Mouse (Mus musculus): Measurements from ENCODE around the gene Atxn1. TPM values are rescaled to one million over a fixed set of nuclear protein-coding genes. Genes with fewer than 3 reads are reported as not detected.
A peak's percentile ranks its signal among the peaks of the same experiment; 100 is the strongest.

Atxn1 gene
- total and polyA plus RNA-seq, 3 experiments, result 7.5 to 30.1 (median 27.3) TPM

DNA sequence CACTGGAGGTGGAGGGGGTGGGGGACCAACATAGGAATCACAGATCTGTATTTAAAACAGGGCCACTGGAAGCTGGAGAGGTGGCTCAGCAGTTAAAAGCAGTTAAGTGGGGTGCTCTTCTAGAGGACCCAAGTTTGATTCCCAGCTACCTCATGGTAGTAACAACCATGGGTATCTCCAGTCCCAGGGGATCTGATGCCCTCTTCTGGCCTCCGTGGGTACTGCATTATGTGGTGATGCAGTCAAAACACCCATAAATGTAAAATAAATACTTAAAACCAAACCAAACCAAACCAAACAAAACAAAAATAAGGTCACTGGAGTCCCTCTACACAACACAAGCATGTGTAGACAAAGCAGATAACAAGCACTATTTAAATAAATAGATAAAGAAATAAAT lies 32.9 kb downstream of the Atxn1 start:
- DNase-seq, result no peak
- Histone ChIP-seq H3K4me3 (no peak overlapping the region), H3K36me3 (ENCODE audit: control insufficient read depth, insufficient read depth, low read length) (peaks cover 12% of the 10 kb centered on the region; the same call in 1 of the 2 replicates), H3K79me2 (replicated peaks; ENCODE audit: control insufficient read depth, insufficient read depth, low read length) (peaks cover 2% of the 10 kb centered on the region), H3K4me1 (ENCODE audit: control insufficient read depth, insufficient read depth, low read length) (peaks cover 3% of the 10 kb centered on the region), H3K27ac (no peak overlapping the region), H3K27me3 (ENCODE audit: control insufficient read depth, insufficient read depth, low read length) (no peaks in the 10 kb centered on the region), H3K9ac (ENCODE audit: low read depth, low read length) (no peak overlapping the region)
- TF ChIP-seq CTCF (IDR thresholded peaks at IDR 0.05) (peak; percentile 69), EP300 (IDR thresholded peaks at IDR 0.05; ENCODE audit: insufficient read depth, low read depth, low read length) (no peak)
- intact Hi-C loops (cut with DNase I), result no loop called here
- 77% methylated on average over 1 of the region's 1 CpGs for WGBS

DNA sequence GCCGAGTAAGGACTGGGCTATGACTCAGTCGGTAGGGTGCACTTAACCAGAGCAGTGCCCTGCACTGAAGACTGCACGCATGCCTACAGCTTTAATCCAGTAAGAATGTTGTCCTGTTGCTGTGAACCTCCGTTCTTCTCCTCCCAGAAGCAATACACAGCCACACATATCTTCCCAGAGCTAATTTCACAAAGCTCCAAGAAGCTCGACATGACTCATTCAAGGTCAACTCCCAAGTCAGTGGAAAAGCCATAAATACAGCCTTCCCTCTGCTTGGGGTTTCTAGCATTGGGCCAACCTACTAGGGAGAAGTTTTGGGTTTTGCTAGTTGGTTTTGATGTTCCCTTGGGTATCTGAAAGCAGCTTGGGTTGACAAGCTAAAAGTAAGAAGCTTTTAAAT lies 33.6 kb downstream of the Atxn1 start:
- Histone ChIP-seq H3K79me2 (replicated peaks; ENCODE audit: control insufficient read depth, insufficient read depth, low read length) (peaks cover 2% of the 10 kb centered on the region), H3K4me1 (ENCODE audit: control insufficient read depth, insufficient read depth, low read length) (peaks cover 3% of the 10 kb centered on the region), H3K27me3 (ENCODE audit: control insufficient read depth, insufficient read depth, low read length) (no peaks in the 10 kb centered on the region), H3K36me3 (ENCODE audit: control insufficient read depth, insufficient read depth, low read length) (peaks cover 12% of the 10 kb centered on the region; the same call in 1 of the 2 replicates), H3K27ac (no peak overlapping the region), H3K9ac (ENCODE audit: low read depth, low read length) (no peak overlapping the region), H3K4me3 (no peak overlapping the region)
- TF ChIP-seq POLR2A (IDR thresholded peaks at IDR 0.05; ENCODE audit: insufficient read depth, low read depth, low read length) (no peak), CTCF (IDR thresholded peaks at IDR 0.05) (no peak)
- intact Hi-C loops (cut with DNase I), result no loop called here
- DNase-seq, result no peak
- WGBS, result 74% methylated on average over 5 of the region's 5 CpGs

DNA sequence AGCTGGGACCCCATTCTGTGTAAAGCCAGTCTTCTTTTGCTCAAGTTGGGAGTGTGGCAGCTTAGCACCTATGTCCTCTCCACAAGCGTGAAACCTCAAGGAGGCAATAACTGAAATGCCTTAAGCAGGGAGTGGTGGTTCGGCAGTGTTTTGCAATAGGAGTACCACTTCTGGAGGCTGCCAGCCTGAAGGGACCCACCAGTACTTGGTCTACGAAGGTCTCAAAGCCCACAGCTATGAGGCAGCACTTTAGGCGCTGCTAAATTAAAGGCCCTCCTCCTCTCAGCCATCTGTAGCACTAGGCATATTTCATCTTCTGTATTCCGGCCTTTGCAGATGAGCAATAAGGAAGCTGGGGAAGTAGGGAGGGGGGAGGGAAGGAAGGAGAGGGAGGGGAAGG lies 35.1 kb downstream of the Atxn1 start:
- Histone ChIP-seq H3K27me3 (ENCODE audit: control insufficient read depth, insufficient read depth, low read length) (no peaks in the 10 kb centered on the region), H3K9ac (ENCODE audit: low read depth, low read length) (no peak overlapping the region), H3K4me1 (ENCODE audit: control insufficient read depth, insufficient read depth, low read length) (peaks cover 3% of the 10 kb centered on the region), H3K27ac (no peak overlapping the region), H3K36me3 (ENCODE audit: control insufficient read depth, insufficient read depth, low read length) (peaks cover 14% of the 10 kb centered on the region), H3K79me2 (replicated peaks; ENCODE audit: control insufficient read depth, insufficient read depth, low read length) (peaks cover 2% of the 10 kb centered on the region), H3K4me3 (no peak overlapping the region)
- TF ChIP-seq CTCF (IDR thresholded peaks at IDR 0.05) (no peak), EP300 (IDR thresholded peaks at IDR 0.05; ENCODE audit: insufficient read depth, low read depth, low read length) (no peak), POLR2A (IDR thresholded peaks at IDR 0.05; ENCODE audit: insufficient read depth, low read depth, low read length) (no peak)
- intact Hi-C loops (cut with DNase I), result loop anchor here (5.0 kb wide), 1 partner anchor 33 kb away; no protein-coding TSS in a partner anchor
- no peak for DNase-seq
- 77% methylated on average over 5 of the region's 5 CpGs for WGBS

DNA sequence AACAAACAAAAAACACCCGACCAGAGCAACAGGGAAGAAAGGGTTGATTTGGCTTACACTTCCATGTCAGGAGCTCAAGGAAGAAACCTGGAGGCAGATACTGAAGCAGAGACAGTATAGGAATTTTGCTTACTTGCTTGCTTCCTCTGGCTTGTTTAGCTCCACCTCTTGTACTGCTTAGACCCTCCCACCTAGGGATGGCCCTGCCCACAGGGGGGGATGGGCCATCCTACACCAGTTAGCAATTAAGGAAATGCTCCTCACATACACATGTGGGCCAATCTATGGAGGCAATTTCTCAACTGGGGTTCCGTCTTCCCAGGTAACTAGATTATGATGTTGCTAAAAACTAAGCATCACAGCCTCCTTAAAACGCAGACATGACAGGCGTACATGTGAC lies 39.5 kb downstream of the Atxn1 start:
- no peak for DNase-seq
- peaks cover 5% of the 10 kb centered on the region for H3K4me1 ChIP-seq (ENCODE audit: control insufficient read depth, insufficient read depth, low read length)
- intact Hi-C loops (cut with DNase I), result loop anchor here (5.0 kb wide), 1 partner anchor 37 kb away; no protein-coding TSS in a partner anchor
- no peak overlapping the region for H3K27ac ChIP-seq
- H3K9ac ChIP-seq (ENCODE audit: low read depth, low read length), result no peak overlapping the region
- H3K27me3 ChIP-seq (ENCODE audit: control insufficient read depth, insufficient read depth, low read length), result no peaks in the 10 kb centered on the region
- H3K4me3 ChIP-seq, result no peak overlapping the region
- peaks cover 9% of the 10 kb centered on the region for H3K36me3 ChIP-seq (ENCODE audit: control insufficient read depth, insufficient read depth, low read length)
- 79% methylated on average over 4 of the region's 4 CpGs for WGBS
- TF ChIP-seq EP300 (IDR thresholded peaks at IDR 0.05; ENCODE audit: insufficient read depth, low read depth, low read length), result no peak
- TF ChIP-seq CTCF (IDR thresholded peaks at IDR 0.05), result no peak
- TF ChIP-seq POLR2A (IDR thresholded peaks at IDR 0.05; ENCODE audit: insufficient read depth, low read depth, low read length), result no peak
- peaks cover 4% of the 10 kb centered on the region for H3K79me2 ChIP-seq (replicated peaks; ENCODE audit: control insufficient read depth, insufficient read depth, low read length)

DNA sequence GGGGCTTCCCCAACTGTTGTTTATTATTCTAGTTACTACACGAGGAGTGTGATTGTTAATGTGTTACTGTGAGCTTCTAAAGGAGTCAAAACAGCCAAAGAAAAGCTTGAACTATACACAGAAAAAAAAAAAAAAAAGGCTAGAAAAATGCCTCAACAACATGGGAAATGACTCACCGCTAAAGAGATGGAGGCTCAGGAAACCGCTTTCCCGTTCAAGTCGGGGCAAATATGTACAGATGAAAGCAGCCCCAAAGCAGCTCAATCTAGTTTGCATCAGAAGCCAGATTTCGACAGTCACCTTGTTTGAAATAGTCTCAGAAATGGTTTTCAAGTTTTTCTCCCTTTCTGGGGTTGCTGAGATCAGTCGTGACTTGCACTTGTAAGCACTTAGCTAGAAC lies 40.3 kb downstream of the Atxn1 start:
- no peak for TF ChIP-seq POLR2A (IDR thresholded peaks at IDR 0.05; ENCODE audit: insufficient read depth, low read depth, low read length)
- TF ChIP-seq EP300 (IDR thresholded peaks at IDR 0.05; ENCODE audit: insufficient read depth, low read depth, low read length), result no peak
- TF ChIP-seq CTCF (IDR thresholded peaks at IDR 0.05), result no peak
- 34% methylated on average over 7 of the region's 7 CpGs for WGBS

DNA sequence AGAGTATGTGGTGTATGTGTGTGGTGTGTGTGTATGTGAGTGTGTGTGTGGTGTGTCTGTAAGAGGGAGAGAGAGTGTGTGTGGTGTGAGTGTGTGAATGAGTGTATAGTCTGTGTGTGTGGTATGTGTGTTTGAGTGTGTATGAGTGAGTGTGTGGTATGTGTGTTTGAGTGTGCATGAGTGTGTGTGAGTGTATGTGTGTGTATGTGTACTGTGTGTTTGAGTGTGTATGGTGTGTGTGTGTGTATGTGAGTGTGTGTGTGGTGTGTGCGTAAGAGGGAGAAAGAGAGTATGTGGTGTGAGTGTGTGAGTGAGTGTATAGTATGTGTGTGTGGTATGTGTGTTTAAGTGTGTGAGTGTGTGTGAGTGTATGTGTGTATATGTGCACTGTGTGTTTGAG lies 41.7 kb downstream of the Atxn1 start:
- H3K27ac ChIP-seq, result no peak overlapping the region
- no peak overlapping the region for H3K9ac ChIP-seq (ENCODE audit: low read depth, low read length)
- TF ChIP-seq CTCF (IDR thresholded peaks at IDR 0.05) (no peak), EP300 (IDR thresholded peaks at IDR 0.05; ENCODE audit: insufficient read depth, low read depth, low read length) (no peak), POLR2A (IDR thresholded peaks at IDR 0.05; ENCODE audit: insufficient read depth, low read depth, low read length) (no peak)
- DNase-seq, result no peak
- peaks cover 4% of the 10 kb centered on the region for H3K79me2 ChIP-seq (replicated peaks; ENCODE audit: control insufficient read depth, insufficient read depth, low read length)
- intact Hi-C loops (cut with DNase I), result no loop called here
- H3K27me3 ChIP-seq (ENCODE audit: control insufficient read depth, insufficient read depth, low read length), result no peaks in the 10 kb centered on the region
- no peak overlapping the region for H3K4me3 ChIP-seq
- H3K4me1 ChIP-seq (ENCODE audit: control insufficient read depth, insufficient read depth, low read length), result peaks cover 7% of the 10 kb centered on the region
- 97% methylated on average over 1 of the region's 1 CpGs for WGBS
- peaks cover 11% of the 10 kb centered on the region for H3K36me3 ChIP-seq (ENCODE audit: control insufficient read depth, insufficient read depth, low read length)

More for the DNA sequence above, 40.3 kb downstream of the Atxn1 start:
- Histone ChIP-seq H3K27me3 (ENCODE audit: control insufficient read depth, insufficient read depth, low read length) (no peaks in the 10 kb centered on the region), H3K4me1 (ENCODE audit: control insufficient read depth, insufficient read depth, low read length) (peaks cover 7% of the 10 kb centered on the region), H3K36me3 (ENCODE audit: control insufficient read depth, insufficient read depth, low read length) (peaks cover 9% of the 10 kb centered on the region), H3K9ac (ENCODE audit: low read depth, low read length) (no peak overlapping the region), H3K27ac (no peak overlapping the region; the same call in 1 of the 2 replicates), H3K79me2 (replicated peaks; ENCODE audit: control insufficient read depth, insufficient read depth, low read length) (peaks cover 4% of the 10 kb centered on the region), H3K4me3 (no peak overlapping the region)
- intact Hi-C loops (cut with DNase I), result no loop called here
- no peak for DNase-seq

All from heart, adult 2 months (tissue).